Mouse (Mus musculus) kidney, postnatal 36 days (tissue): ENCODE measurements at regions not wholly inside any gene's neighbourhood (a gene's known extent, or its start where the extent isn't known, plus 50 kb on each side); places are given as distances from the start of the nearest gene placed in this dataset.
A peak's percentile ranks its signal among the peaks of the same experiment; 100 is the strongest.

Experiments
- DNase-seq, 2 experiments: peaks; one replicate each; pipeline ENCODE4 v3.0.0; 2021 to 2022; ENCODE audit warnings: mixed read lengths in 2 of 2

DNA sequence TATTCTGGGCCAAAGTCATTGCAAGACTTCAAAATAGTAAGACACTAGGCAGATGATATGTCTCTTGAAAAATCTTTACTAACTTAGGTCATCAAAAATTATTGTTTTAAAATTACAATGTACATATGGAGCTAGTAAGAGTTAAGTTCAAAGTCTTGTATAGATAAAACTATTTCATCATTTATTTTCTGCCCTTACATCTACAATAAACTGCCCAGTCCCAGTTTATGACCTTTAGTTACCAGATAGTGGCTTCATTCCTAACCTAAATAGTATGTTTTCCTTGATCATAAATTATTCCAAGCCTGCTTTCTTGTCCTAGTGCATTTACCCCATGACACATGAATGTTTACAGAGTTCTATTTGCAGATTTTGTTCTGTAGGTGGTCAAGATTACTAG lies 72.9 kb downstream of the Manea start:
- no peak for DNase-seq

DNA sequence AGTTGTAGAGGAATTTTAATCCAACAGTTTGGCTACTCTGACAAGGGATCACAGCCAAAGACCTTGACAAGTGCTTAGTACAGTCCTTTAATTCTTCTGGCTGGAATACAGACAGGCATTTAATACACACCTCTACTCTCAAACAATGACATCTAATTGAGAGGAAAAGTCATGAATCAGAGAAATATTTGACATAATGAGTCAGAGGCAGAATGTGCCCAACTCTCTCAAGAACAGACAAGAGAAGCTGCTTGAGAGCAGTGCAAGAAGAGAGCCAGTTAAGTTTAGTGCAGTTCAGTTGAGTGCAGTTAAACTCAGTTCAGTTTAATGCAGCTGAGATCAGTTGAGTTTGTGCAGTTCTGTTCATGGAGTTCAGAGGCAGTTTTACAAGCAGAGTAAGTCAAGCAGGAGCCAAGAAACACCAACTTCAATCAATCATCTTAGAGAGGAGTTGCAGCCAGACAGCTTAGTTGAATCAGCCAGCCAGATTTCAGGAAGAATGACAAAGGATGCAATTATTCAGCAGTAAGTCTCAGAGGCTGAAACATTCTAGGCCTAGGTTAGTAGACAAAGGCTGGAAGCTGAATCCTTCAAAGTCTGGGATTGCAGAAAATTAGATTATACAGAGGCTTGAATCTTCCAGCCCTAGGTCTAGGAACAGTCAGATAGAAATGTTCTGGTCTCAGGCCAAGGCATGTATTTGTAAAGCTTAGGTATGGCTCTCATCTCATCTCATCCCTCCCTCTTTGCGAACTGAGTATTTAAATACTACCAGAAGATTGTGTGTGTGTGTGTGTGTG lies 87.3 kb downstream of the Manea start:
- no peak for DNase-seq

DNA sequence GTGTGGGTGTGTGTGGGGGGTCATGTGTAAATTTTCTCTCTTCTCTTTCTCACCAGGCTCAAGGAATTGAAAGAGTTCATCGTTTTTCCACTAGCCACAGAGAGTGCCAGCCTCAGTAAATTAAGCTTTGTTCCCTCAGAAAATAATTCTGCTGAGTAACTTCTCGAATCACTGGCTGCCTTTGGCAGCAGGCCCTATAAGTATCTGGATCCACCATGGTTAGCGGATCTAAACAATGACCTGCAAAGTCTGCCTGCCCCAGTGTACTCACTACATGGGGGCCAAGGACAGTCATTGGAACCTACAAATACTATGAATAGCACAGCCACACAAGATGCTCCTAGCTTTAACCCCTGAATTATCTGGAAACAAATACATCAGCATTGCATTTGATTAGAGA lies 90.8 kb downstream of the Manea start:
- no peak for DNase-seq

DNA sequence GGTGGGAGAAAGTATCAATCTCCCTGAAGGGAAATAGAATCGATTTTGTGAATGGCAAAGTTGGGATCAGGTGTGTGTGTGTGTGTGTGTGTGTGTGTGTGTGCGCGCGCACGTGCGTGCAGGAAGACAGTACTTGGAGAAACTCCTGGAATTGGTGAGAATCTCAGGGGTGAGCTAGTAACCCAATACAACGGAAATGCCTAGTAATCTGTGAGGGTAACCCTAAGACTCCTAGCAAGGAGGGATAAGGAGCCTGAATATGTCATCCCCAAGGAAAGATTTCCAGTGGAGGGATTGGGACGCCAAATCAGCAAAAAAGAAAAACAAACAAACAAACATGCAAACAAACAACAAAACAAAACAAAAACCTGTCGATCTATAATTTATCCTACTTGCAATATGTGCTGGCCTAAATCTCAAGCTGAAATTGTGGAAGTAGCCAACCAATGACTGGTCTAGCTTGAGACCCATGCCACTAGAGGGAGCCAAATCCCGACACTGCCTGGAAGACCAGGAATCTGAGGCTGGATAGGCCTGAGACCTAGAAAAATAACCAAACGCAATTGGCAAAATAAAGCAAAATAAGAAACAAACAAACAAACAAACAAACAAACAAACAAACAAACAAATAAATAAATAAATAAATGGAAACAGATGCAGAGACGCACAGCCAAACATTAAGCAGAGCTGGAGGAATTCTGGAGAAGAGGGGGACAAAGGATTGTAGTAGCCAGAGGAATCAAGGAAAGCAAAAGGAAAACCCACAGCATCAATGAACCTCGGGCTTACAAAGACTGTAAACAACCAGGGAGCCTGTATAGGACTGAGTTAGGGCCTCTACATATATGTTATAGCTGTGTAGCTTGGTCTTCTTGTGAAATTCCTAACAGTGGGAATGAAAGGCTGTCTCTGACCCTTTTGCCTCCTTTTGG lies 98.5 kb downstream of the Manea start:
- peak; percentile 52 to 87 for DNase-seq

DNA sequence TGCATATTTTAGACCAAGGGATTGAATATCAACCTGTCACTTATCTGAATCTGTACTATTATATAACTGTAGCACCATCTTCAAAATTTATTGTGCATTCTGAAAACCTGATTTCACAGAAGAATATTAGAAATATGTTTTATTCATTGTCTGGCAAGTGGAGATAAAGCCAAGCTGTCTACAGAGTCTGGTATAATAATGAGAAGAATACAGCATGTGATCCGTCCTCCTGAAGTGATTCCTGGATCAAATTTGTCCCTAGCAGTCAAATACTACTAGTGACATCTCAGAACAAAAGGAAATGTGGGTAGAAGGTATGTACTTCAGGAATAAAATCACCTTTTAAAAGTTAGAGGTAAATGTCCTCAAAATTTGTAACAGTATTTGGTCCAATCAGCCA lies 123.4 kb downstream of the Manea start:
- DNase-seq, result no peak
